Mouse (Mus musculus): ENCODE measurements around the gene Lrrc49.

The Lrrc49 gene

DNA sequence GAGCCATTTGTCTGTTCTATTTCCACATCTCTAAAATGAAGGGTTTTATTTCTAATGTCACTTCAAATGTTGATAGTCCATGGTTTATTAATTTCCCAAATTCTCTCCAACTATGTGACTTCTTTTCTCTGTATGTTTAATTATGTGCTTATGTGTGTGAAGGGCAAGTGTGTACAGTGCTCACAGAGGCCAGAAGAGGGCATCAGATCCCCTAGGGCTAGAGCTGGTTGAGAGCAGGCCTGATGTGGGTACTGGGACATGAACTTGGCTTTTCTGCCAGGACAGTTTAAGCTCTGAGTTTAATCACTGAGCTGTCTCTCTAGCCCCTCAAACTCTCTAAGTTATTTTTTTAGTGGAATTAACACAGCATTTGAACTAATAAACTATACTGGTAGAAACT, 13.2 kb downstream of the Lrrc49 start:
- DNase-seq (ENCODE audit: low spot score) = no peak

DNA sequence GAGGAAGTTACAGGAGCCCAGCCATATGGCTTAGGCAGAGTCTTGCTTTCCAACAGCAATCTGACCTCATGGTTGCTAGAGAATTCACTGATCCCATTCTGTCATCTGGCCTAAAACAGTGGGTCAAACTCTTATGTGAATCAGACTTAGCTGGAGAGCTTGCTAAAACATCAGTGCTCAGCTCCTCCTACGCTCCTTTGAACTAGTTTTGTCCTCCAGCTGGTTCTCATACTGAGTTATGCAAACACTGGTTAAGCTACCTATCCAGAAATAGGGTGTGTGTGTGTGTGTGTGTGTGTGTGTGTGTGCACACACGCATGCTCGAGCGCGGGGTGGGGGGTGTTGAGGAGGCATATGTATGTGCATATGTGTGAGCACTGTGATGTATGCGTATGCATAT, 15.4 kb downstream of the Lrrc49 start:
- no peak for DNase-seq (ENCODE audit: low spot score)

DNA sequence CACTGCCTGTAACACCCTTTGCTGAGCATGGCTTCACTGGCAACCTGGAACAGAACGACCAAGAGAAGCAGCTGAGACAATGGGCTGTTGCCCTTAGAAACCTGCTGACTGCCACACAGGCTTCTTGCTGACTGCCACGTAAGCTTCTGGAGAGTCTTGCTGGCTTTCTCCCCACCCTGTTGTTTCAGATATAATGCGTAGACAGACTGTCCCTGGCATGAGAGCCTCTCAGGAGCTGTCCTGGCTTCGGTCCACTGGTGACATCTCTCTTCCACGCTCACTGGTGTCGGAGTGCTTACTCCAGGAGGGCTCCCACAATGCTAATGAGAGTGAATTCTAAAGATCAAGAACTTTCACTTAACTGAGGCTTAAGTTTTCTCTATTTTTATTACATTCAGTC, 19.1 kb downstream of the Lrrc49 start:
- DNase-seq (ENCODE audit: low spot score) = no peak

DNA sequence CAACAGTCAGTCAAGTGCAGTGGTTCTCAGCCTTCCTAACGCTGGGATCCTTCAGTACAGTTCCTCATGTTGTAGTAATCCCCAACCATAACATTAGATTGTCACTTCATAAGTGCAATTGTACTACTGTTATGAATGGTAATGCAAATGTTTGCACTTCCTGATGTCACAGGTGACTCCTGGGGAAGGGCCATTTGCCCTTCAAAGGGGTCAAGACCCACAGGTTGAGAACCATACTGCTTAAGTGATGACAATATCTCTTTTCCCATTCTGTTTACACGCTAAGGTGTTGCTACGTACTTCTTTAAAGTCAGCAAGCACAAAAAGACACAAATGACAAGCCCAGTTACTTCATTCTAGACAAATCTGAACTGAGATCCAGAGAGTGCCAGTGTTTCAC, 22.4 kb downstream of the Lrrc49 start:
- no peak for DNase-seq (ENCODE audit: low spot score)

DNA sequence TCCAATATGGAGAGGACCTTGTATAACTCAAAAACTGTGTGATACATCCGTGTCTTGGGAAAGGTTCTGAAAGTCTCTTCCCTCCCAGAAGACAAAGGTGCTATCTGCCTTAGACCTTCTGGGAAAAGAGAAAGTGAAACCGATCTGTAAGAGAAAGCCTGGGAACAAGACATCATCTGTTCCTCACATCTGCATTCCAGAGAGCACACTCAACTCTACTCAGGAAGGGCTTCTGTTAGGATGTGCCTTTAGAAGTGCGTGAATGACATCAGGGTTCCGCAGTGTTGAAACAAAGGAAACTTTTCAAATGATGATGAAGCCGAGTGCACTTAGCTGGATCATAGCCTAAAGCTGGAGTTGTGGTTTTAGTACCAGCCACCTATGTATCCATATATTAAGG, 23.1 kb downstream of the Lrrc49 start:
- no peak for DNase-seq (ENCODE audit: low spot score)

DNA sequence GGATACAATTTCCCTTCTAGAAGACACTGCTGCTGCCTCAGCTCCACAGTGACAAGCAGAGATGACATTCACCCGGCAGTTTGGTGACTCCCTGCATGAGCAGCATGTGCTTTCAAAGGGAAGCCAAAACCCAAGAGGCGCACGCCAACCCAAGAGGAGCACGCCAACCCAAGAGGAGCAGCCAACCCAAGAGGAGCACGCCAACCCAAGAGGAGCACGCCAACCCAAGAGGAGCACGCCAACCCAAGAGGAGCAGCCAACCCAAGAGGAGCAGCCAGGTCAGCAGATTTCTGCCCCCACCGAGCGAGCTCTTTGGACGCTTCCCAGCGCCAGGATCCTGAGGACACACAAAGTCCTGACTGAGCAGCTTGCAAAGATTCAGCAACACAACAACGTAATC, 23.6 kb downstream of the Lrrc49 start:
- DNase-seq (ENCODE audit: low spot score) = no peak

DNA sequence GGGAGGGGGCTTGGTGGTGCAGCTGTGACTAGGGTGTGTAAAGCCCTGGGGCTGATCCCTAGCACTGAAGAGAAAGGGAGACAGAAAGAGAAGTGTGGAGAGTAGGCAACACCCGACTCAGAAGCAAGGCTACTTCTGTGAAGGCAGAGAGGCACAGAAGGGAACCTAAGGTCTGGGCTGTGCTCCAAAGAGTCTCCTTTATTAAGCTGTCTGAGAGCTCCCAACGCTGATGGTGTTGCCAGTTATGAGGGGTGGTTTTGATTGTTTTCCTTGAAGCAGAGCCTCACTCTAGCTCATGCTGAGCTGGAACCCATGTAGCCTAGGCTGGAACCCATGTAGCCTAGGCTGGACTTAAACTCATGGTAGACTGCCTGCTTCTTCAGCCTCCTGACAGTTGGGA, 25.0 kb downstream of the Lrrc49 start:
- no peak for DNase-seq (ENCODE audit: low spot score)

DNA sequence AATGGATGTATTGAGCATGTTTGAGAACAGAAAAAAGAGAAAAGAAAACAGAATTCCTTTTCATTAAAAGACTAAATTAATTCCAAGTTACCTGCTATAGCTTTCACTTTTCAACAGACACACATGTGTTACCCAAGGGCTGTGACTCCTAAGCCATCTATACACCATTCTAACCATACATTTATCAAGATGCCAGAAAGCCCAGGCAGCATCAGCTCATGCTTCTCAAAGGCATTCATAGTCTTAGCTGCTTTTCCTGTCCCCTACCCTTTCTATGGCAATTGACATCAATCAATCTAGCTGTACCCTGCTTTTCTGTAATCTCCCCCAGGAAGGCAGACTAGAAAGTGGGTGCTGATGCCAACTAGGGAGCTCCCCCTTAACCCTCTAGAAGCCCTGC, 34.4 kb downstream of the Lrrc49 start:
- DNase-seq (ENCODE audit: low spot score) = no peak

DNA sequence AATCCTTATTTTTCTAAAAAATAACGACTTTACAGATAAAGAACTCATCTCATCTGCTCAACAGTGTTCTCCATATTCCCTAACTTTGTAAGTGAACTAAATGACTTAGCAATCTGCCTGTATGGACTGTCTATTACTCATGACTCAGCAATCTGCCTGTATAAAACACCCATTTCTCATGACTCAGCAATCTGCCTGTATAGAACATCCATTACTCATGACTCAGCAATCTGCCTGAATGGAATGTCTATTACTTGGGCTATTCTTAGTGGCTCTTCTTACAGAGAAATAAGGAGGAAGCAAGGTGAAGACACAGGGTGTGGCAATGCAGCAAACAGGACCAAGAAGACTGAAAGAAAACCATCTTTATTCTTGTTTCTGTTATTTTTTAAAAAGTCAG, 34.8 kb downstream of the Lrrc49 start:
- DNase-seq (ENCODE audit: low spot score) = no peak

DNA sequence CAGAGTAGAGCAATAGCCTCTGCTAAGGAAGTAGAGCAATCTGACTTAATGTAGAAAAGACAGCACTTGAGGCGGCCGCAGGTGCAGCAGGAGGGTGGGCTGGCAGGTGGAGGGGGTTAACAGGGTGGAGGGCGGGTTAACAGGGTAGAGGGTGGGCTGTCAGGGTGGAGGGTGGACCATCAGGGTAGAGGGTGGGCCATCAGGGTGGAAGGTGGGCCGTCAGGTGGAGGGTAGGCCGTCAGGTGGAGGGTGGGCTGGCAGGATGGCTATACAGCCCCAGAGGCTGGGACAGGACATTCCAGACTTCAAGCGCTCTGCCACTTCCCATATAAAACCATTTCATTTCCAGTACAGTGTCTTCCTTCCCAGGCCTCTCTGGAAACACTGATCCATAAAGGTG, 37.7 kb downstream of the Lrrc49 start:
- DNase-seq (ENCODE audit: low spot score) = no peak

DNA sequence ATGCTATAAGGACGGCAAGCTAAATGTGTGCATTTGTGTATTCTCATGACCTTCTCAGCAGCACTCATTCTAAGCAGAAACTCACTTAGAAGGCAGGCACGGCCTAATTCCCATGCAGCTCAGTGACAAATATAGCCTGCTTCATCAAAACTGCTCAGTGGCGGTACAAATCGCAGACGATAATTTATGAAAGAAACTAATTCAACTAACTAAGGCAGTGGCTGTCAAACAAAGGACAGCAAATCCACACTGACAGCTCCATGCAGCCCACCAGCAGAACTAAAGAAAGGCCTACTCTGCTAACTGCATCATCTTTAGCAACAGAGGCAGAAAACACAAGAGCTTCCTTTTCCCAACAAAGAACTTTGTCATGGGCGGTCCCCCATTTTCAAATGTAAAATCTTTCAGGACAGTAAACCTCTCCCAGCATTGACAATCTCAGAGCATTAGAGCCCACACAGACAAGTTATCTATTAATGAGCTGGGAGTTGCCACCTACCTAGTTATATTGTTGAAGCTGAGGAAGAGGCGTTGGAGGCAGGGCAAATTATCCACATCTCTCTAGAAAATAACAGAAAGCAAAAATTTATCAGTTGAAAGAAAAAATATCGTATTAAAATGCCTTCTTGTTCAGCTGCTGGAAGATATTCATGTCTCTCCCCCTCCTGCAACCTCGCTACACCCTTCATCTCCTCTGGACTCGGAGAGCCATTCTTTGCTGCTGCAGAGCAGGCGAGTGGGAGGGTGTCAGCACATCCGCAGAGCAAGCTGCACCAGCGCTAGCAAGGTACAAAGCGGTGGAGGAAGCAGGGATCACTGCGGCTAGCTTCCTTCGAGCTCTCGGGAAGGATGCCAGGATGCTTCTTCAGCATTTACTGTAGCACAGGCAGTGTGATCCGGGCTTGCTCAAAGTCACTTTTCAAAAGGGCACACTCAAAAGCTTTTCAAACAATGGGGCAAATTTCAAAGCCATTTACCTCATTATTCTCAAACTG, 38.7 kb downstream of the Lrrc49 start:
- peak; percentile 78 for DNase-seq (ENCODE audit: low spot score)

DNA sequence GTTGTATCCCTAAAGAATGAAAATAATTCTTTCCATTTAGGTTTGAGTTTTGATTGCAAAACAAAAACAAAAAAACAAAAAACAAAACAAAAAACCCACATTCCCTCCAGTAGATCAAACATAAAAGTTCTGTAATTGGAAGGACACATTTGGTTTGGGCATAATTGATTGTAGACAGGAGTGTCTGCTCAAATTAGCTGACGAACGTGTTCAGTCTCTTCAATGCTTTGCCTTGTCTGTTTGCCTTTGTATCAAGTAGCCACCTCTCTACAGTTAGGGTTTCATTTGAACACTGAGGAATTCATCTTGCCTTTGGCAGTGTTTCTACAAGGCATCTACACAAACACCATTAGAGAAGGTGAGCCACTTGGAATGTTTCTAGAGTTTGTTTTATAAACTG, 54.4 kb downstream of the Lrrc49 start:
- DNase-seq (ENCODE audit: low spot score) = no peak

DNA sequence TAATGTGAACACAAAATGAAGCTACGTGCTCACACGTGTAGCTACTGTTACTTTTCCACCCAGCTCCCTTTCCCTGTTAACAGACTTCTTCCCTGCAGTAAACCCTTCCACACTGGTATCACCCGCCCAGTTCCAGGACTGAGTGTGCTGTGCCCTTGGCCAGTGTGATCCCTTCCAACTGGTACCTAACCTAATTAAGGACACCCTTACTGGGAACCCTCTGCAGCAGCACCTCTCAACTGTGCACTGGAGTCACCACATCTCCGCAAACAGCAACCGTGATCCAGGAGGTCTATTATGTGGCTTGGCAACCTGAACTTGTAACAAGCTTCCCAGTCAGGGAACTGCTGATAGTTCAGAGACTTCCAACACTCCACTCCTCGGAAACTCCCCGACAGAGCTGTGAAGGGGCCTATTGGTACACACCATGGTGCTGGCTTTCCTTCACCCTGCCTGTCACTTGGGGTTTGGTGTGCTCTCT, 61.6 kb downstream of the Lrrc49 start:
- no peak for DNase-seq (ENCODE audit: low spot score)

DNA sequence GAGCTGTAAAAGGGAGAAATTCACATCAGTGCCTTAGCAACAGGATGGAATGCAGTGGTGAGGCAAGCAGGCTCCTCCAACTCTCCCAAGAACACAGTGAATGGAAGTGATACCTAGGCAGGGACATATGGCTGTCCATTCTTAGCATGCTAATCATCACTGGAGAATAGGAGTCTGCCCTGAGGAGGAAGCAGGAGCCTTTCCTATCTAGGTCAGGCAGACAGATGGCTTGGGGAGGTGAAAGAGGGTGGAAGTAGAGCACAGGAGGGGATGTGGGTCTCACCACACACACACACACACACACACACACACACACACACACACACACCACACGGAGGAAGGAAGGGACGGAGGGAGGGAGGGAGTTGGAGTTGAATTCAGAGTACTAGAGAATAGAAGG, 62.1 kb downstream of the Lrrc49 start:
- no peak for DNase-seq (ENCODE audit: low spot score)

DNA sequence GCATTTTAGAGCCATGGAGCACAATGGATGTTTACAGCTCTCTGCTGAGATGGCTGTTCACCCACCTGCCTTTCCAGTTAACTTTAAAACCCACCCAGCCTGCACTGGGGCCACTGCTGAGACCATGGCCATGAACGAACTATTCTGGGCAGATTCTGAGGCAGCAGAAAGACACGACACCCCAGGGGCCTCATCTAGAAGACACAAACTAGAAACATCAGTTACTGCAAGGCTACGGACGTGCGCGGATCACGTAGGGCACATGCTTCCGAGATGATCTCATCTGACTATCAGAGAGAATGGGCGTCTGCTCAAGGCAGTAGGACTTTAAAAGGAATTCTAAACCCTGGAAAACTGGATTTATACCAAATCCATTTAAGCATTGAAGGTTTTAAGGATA, 71.0 kb downstream of the Lrrc49 start:
- DNase-seq (ENCODE audit: low spot score) = no peak

DNA sequence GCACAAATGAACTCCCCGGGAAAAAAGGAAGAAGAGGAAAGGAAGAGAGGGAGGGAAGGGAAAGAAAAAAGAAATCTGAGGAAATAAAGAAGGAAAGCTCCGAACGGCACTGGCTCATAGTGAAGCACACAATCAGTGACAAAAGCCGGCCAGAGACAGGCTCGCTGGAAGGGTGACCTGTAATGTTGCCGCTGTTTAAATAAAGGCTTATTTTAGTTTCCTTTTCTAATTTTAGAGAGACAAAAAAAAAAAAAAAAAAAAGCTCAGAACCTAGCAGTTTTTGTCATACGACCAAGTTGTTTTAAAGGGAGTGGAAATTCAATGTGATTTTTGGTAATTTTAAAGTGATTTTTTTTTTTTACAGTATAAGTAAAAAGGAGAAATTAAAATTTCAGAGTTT, 71.6 kb downstream of the Lrrc49 start:
- no peak for DNase-seq (ENCODE audit: low spot score)

DNA sequence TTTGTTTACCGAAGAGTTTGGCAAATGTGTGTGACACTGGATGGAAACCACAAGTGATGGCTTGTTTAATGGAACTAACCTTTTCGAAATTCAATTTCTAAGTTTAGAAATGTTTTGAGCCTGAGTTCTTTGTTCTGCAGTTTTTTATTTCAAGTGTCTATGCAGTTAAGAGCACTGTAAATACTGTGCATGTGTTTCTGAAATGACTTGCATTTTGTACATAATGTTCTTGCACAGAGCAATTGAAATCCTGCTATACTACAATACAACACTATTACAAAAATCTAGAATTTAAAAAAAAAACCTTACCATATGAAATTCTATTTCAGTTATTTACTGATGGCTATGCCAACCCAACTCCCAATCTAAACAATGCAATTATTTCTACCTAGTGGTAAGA, 75.7 kb downstream of the Lrrc49 start:
- DNase-seq (ENCODE audit: low spot score) = no peak

DNA sequence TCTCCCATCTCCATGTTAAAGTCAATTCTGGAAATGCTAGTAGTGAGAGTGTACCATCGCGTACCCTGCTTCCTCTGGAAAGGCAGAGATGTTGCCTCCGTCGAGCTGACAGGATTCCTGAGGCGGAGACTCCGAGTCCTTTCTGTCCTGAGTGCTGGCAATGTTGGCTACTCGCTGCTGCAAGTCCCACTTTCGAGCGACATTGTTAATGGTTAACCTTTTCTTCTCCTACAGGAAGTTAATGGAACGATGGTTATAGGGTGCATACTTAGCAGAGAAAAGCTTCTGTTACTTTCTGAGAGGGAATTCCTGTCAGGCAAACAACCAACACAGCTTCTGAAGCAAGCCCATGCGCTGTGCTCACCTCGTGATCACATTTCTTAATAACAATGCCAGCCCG, 77.8 kb downstream of the Lrrc49 start:
- no peak for DNase-seq (ENCODE audit: low spot score)

DNA sequence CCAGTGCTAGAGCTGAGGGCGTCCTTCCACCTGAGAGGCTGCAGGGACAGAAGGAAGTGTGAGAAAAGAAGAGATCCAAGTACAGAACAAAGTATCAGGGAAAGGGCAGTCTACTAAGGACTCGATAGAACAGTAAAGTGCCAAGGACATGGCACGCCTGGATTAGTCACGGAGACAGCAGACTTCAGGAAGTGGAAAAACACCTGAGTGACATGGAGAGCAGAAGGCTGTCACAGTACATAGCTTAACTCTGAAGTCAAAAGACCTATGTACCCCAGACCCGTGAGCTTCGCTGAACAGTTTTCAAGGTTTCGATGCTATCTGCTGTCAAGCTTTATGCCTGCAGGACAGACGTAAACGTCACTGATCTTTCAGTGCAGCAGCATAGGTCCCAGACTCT, 79.1 kb downstream of the Lrrc49 start:
- DNase-seq (ENCODE audit: low spot score) = no peak

DNA sequence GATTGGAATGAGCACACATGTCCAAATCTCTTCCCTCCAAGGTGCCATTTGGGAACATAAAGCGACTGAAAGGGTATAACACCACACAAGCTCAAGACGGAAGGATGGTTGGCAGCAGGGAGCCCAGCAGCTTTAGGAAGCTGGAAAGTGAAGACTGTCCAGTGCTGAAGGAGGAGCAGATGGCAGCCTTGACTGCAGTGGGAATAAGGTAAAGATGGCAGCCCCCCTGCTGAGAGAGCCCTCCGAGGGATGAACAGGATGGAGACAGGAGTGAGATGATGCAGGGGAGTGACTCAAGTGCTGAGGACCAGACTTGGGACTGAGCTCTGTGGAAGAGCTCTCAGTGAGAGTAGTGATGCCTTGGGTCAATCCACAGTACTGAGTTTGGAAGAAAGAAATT, 79.9 kb downstream of the Lrrc49 start:
- no peak for DNase-seq (ENCODE audit: low spot score)

DNA sequence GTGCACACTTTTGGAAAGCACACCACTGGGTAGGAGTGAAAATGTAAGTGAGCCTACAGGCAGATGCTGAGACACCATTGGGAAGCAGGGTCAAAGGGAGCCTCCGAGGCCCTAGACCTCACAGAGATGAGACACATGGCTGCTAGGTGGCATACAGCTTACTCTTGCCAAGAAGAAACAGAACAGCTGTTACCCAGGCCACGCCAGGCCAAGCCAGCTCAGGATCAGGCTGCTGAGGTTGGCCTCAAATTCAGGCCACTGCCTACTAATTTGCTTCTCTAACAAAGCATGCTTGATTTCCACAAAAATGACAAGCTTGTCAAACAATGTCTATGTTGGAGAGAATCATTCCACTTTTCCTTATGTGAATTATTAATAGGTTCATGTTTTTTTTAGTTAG, 83.0 kb downstream of the Lrrc49 start:
- DNase-seq (ENCODE audit: low spot score) = no peak

DNA sequence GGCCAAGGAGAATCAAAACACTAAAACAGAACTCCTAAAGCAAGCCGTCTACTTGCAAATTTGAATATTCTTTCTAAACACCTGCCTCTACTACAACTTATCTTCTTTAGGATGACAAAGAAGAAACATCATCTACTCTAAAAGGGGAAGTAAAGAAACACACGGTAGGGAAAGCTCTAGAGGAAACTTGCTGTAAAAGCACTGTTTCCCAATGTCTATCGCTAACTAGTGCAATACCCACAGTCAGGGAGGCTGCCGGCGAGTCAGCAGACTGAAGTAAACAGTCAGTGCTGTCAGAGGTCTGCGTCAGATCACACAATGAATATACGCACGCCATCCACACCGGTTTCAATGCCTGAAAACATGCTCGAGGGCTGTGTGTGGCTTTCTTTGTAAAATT, 86.0 kb downstream of the Lrrc49 start:
- no peak for DNase-seq (ENCODE audit: low spot score)

DNA sequence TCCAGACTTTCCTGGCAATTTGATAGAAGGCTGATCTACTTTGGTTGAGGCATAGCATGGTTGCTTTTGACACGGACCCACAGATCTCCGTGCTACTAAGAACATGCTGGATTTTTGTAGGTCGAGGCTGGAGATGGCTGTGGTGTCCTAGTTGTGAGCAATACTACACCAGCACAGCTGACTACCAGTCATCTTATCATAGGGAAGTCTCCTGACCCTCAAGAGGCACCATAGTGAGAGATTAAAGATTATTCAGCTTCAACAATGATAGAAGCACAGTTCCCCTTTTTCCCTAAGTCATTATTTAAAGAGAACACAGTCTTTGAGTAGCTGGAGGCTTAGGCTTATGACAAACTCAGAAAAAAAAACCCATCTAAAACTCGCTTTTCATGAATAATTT, 87.7 kb downstream of the Lrrc49 start:
- DNase-seq (ENCODE audit: low spot score) = no peak

DNA sequence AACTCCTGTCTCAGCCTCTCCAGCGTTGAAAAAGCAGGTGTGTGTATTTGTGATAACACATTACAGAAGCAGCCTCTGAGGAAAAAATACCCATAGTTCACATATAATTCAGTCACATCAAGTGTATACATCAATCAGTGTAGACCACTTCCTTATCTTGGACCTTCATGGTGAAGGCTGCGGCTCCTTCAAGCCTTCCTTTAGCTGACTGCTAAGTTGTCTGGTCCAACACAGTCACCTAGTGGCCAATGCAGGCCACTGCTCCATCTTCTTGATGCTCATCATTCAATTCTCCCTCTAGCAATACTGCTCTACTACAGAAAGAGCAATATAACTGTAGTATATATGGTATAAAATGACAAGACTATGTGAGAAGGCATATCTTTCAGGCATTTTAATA, 88.5 kb downstream of the Lrrc49 start:
- no peak for DNase-seq (ENCODE audit: low spot score)
